Mouse (Mus musculus): ENCODE measurements around the gene Mmd2.
A peak's percentile ranks its signal among the peaks of the same experiment; 100 is the strongest.

GRCm38 (mm10) chr5:142623080-142623479 is 14.5 kb upstream of the Mmd2 start:
- TF ChIP-seq CTCF (conservative IDR thresholded peaks at IDR 0.05 in 1 of 2, IDR thresholded peaks at IDR 0.05 in 1 of 2; ENCODE audit: low read depth in 2 of 2, low read length in 2 of 2) (peak in 1 of 2 experiments; percentile 15; a peak in 1 of 4 replicates), ZNF384 (IDR thresholded peaks at IDR 0.05; ENCODE audit: low read depth, low read length) (no peak), NELFE (IDR thresholded peaks at IDR 0.05; ENCODE audit: low read depth, low read length) (no peak), TCF12 (IDR thresholded peaks at IDR 0.05; ENCODE audit: low read depth, low read length) (no peak)
